Mouse (Mus musculus) hindbrain, embryonic 11.5 days (tissue): ENCODE results near the gene Ccnf. TPM values are rescaled to one million over a fixed set of nuclear protein-coding genes. Genes with fewer than 3 reads are reported as not detected.
A peak's percentile ranks its signal among the peaks of the same experiment; 100 is the strongest.

ENCODE experiments used
- ATAC-seq: fragments of 200-750 bp; cut with Nextera tagmentation; 2 replicates; pipeline ENCODE4 v1.8.0; 2017; ENCODE audit warnings: mild to moderate bottlenecking, moderate TSS enrichment, moderate library complexity; ENCODE audit not compliant: low FRiP score
- DNase-seq: peaks from one replicate; pipeline ENCODE4 v3.0.0-alpha.2; 2015; ENCODE audit warnings: low spot score
- H3K27ac ChIP-seq: fragments of 300-500 bp; sonication (generic); 2 replicates; pipeline ENCODE4 v1.5.1; 2014; ENCODE audit warnings: mild to moderate bottlenecking, low read depth, low read length
- H3K27me3 ChIP-seq: fragments of 300-500 bp; sonication (generic); 2 replicates; pipeline ENCODE4 v1.6.1; 2014; ENCODE audit warnings: mild to moderate bottlenecking, low read length, moderate library complexity, mixed read lengths; ENCODE audit not compliant: control insufficient read depth, insufficient read depth
- H3K36me3 ChIP-seq: fragments of 300-500 bp; sonication (generic); 2 replicates; pipeline ENCODE4 v1.6.1; 2014; ENCODE audit warnings: mild to moderate bottlenecking, low read length, moderate library complexity, mixed read lengths; ENCODE audit not compliant: control insufficient read depth, insufficient read depth
- H3K4me1 ChIP-seq: fragments of 300-500 bp; sonication (generic); replicated peaks from 2 replicates; pipeline ENCODE4 v1.6.1; 2014; ENCODE audit warnings: low read length, mixed read lengths; ENCODE audit not compliant: control insufficient read depth, insufficient read depth
- H3K4me2 ChIP-seq: fragments of 300-500 bp; sonication (generic); replicated peaks from 2 replicates; pipeline ENCODE4 v1.6.1; 2014; ENCODE audit warnings: mild to moderate bottlenecking, low read depth, low read length
- H3K4me3 ChIP-seq: fragments of 300-500 bp; sonication (generic); 2 replicates; pipeline ENCODE4 v1.5.1; 2014; ENCODE audit warnings: low read depth, low read length
- H3K9ac ChIP-seq: fragments of 300-500 bp; sonication (generic); 2 replicates; pipeline ENCODE4 v1.6.1; 2014; ENCODE audit warnings: low read depth, low read length
- H3K9me3 ChIP-seq: fragments of 300-500 bp; sonication (generic); 2 replicates; pipeline ENCODE4 v1.6.1; 2016; ENCODE audit warnings: low read length; ENCODE audit not compliant: control insufficient read depth
- WGBS: fragments of 180-500 bp; shearing (Covaris S2); extraction: QIAGEN DNeasy Blood & Tissue Kit; methylation state at CpG from one replicate; pipeline ENCODE4 v1.1.7; 2014; 5-methylcytosine and 5-hydroxymethylcytosine counted together
- polyA plus RNA-seq: library from polyadenylated mRNA; unstranded; fragments of >200 nt; fragmentation: Nextera tagmentation; extraction: Ambion mirVana; gene quantifications from 2 replicates; pipeline ENCODE4 v1.2.1, GENCODE M21; 2014

Ccnf gene
- polyA plus RNA-seq, 1 experiment from 2014 or later, result 63.6 TPM

DNA sequence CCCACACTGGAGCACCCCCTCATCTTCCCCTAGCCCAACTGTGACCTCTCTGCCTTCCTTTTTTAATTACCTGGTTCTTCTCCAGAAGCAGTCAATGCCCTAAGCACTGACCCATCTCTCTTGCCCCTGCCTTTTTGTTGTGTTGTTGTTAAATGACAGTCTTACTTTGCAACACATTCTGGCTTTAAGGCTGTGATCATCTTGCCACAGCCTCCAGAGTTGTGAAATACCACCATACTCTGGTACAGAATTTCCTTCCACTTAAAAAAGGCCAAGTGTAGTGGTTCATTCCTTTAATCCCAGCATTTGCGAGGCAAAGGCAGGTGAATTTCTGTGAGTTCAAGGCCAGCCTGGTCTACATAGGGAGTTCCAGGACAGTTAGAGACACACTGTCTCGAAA, 60.4 kb downstream of the Ccnf start:
- no peaks in the 10 kb centered on the region for H3K4me1 ChIP-seq
- no peak overlapping the region for H3K9ac ChIP-seq
- DNase-seq (no peak), ATAC-seq (no peak)
- 99% methylated on average over 2 of the region's 2 CpGs for WGBS
- no peak overlapping the region for H3K4me3 ChIP-seq
- no peak overlapping the region for H3K4me2 ChIP-seq
- no peaks in the 10 kb centered on the region for H3K27me3 ChIP-seq
- no peaks in the 10 kb centered on the region for H3K9me3 ChIP-seq
- H3K36me3 ChIP-seq, result no peaks in the 10 kb centered on the region
- H3K27ac ChIP-seq, result no peak overlapping the region

DNA sequence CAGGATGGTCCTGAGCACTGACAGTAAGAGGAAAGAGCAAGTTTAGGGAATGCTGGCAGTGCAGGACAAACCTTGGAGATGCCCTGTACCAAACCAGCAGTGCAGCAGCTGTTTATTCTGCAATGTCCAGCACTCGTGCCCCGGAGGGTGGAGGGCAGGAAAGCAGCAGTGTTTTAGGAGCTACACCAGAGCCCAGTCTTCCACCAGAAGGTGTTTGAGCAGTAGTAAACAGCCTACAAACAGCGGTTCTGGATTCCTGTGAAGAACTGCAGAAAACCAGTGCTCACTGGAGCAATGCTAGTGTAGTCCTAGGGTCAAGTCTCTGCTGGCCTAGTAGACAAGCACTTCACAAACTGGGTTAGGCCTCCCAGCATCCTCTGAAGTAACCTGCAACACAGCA, 77.0 kb downstream of the Ccnf start:
- H3K4me2 ChIP-seq, result no peak overlapping the region
- ATAC-seq (no peak), DNase-seq (no peak)
- H3K9me3 ChIP-seq, result no peaks in the 10 kb centered on the region
- H3K9ac ChIP-seq, result no peak overlapping the region
- H3K27ac ChIP-seq, result no peak overlapping the region
- H3K27me3 ChIP-seq, result no peaks in the 10 kb centered on the region
- H3K4me3 ChIP-seq, result no peak overlapping the region
- no peaks in the 10 kb centered on the region for H3K4me1 ChIP-seq
- no peaks in the 10 kb centered on the region for H3K36me3 ChIP-seq
- 83% methylated on average over 3 of the region's 3 CpGs for WGBS

DNA sequence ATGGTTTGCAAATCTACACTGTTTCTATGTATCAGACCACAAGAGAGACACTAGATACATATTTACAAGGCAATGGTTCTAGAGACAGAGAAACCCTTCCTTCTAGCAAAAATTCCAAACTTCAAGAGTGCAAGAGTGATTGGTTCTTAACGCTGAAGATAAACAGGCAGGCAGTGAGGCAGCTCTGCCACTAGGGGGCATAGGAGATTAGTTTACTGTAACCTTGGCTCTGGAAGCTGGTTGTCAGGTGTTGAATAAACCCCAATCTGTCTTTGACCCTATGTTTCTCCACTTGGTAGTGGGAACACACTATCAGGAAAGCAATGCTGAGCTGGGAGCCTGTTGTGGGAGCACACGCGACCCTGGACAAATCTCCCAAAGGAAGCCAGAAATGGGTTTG, 77.9 kb downstream of the Ccnf start:
- peak; percentile 83 for DNase-seq
- Histone ChIP-seq H3K4me3 (no peak overlapping the region), H3K4me1 (no peaks in the 10 kb centered on the region), H3K9ac (no peak overlapping the region), H3K36me3 (no peaks in the 10 kb centered on the region), H3K4me2 (no peak overlapping the region), H3K27me3 (no peaks in the 10 kb centered on the region), H3K9me3 (no peaks in the 10 kb centered on the region), H3K27ac (no peak overlapping the region)
- ATAC-seq, result no peak
- WGBS, result 5% methylated on average over 3 of the region's 3 CpGs

Other genes starting within 250 kb of the Ccnf start
- 0.19 TPM in 1 of 2 replicates, not detected in the other for gene Prss27, start 213.3 kb downstream of the Ccnf start, polyA plus RNA-seq
- gene Kctd5, start 178.0 kb downstream of the Ccnf start, polyA plus RNA-seq, result 79.8 and 87.2 TPM in 2 replicates
- 46.5 and 61.7 TPM in 2 replicates for gene Pdpk1, start 100.6 kb downstream of the Ccnf start, polyA plus RNA-seq
- gene Amdhd2, start 87.7 kb downstream of the Ccnf start, polyA plus RNA-seq, result 31.1 and 33.1 TPM in 2 replicates
- gene Atp6v0c, start 81.8 kb downstream of the Ccnf start, polyA plus RNA-seq, result 499 and 514 TPM in 2 replicates
- 6.2 and 6.3 TPM in 2 replicates for gene Tbc1d24, start 45.9 kb downstream of the Ccnf start, polyA plus RNA-seq
- gene Ntn3, start 42.0 kb downstream of the Ccnf start, polyA plus RNA-seq, result 4.4 and 5.0 TPM in 2 replicates
- 16.2 and 17.8 TPM in 2 replicates for gene Tedc2, start 30.6 kb downstream of the Ccnf start, polyA plus RNA-seq
- not detected in 2 replicates for gene Abca17, start 99.6 kb upstream of the Ccnf start, polyA plus RNA-seq
- 11.8 and 14.1 TPM in 2 replicates for gene Abca3, start 100.5 kb upstream of the Ccnf start, polyA plus RNA-seq
- gene Rnps1, start 163.1 kb upstream of the Ccnf start, polyA plus RNA-seq, result 360 and 364 TPM in 2 replicates
- 63.9 and 69.8 TPM in 2 replicates for gene Eci1, start 175.2 kb upstream of the Ccnf start, polyA plus RNA-seq
- 2.6 and 3.2 TPM in 2 replicates for gene Dnase1l2, start 191.6 kb upstream of the Ccnf start, polyA plus RNA-seq
- gene E4f1, start 218.8 kb upstream of the Ccnf start, polyA plus RNA-seq, result 17.5 and 19.9 TPM in 2 replicates
- 60.1 and 64.6 TPM in 2 replicates for gene Pgp, start 218.9 kb upstream of the Ccnf start, polyA plus RNA-seq
- 0.86 and 1.8 TPM in 2 replicates for gene Bricd5, start 222.4 kb upstream of the Ccnf start, polyA plus RNA-seq
- 27.8 and 37.7 TPM in 2 replicates for gene Mlst8, start 227.6 kb upstream of the Ccnf start, polyA plus RNA-seq
- 6.4 and 9.2 TPM in 2 replicates for gene Caskin1, start 237.1 kb upstream of the Ccnf start, polyA plus RNA-seq